Mouse (Mus musculus) neural tube, embryonic 11.5 days (tissue): ENCODE results near the gene Babam2. TPM values are rescaled to one million over a fixed set of nuclear protein-coding genes. Genes with fewer than 3 reads are reported as not detected.

Source experiments
- ATAC-seq: fragments of 200-750 bp; cut with Nextera tagmentation; 2 replicates; pipeline ENCODE4 v1.8.0; 2017; ENCODE audit warnings: moderate number of reproducible peaks, mild to moderate bottlenecking, moderate TSS enrichment, moderate library complexity; ENCODE audit not compliant: insufficient read depth, low FRiP score, low TSS enrichment
- DNase-seq: peaks from one replicate; pipeline ENCODE4 v3.0.0-alpha.2; 2015; ENCODE audit warnings: low spot score
- H3K27ac ChIP-seq: fragments of 300-500 bp; sonication (generic); 2 replicates; pipeline ENCODE4 v1.5.1; 2014; ENCODE audit warnings: low read depth, mild to moderate bottlenecking, low read length
- H3K27me3 ChIP-seq: fragments of 300-500 bp; sonication (generic); 2 replicates; pipeline ENCODE4 v1.6.1; 2014; ENCODE audit warnings: mild to moderate bottlenecking, low read length, mixed read lengths; ENCODE audit not compliant: control insufficient read depth, insufficient read depth
- H3K36me3 ChIP-seq: fragments of 300-500 bp; sonication (generic); 2 replicates; pipeline ENCODE4 v1.6.1; 2014; ENCODE audit warnings: mild to moderate bottlenecking, low read length, moderate library complexity, mixed read lengths; ENCODE audit not compliant: control insufficient read depth, insufficient read depth
- H3K4me1 ChIP-seq: fragments of 300-500 bp; sonication (generic); 2 replicates; pipeline ENCODE4 v1.6.1; 2014; ENCODE audit warnings: low read length, mixed read lengths; ENCODE audit not compliant: control insufficient read depth, insufficient read depth
- H3K4me2 ChIP-seq: fragments of 300-500 bp; sonication (generic); 2 replicates; pipeline ENCODE4 v1.6.1; 2014; ENCODE audit warnings: low read depth, mild to moderate bottlenecking, moderate library complexity
- H3K4me3 ChIP-seq: fragments of 300-500 bp; sonication (generic); 2 replicates; pipeline ENCODE4 v1.5.1; 2014; ENCODE audit warnings: low read depth, low read length
- H3K9ac ChIP-seq: fragments of 300-500 bp; sonication (generic); 2 replicates; pipeline ENCODE4 v1.6.1; 2014; ENCODE audit warnings: mild to moderate bottlenecking, low read length
- H3K9me3 ChIP-seq: fragments of 300-500 bp; sonication (generic); 2 replicates; pipeline ENCODE4 v1.6.1; 2016; ENCODE audit warnings: low read length; ENCODE audit not compliant: control insufficient read depth
- WGBS: fragments of 180-500 bp; shearing (Covaris S2); extraction: QIAGEN DNeasy Blood & Tissue Kit; methylation state at CpG from one replicate; pipeline ENCODE4 v1.1.7; 2014; 5-methylcytosine and 5-hydroxymethylcytosine counted together
- polyA plus RNA-seq: library from polyadenylated mRNA; unstranded; fragments of >200 nt; fragmentation: Nextera tagmentation; extraction: Ambion mirVana; gene quantifications from 2 replicates; pipeline ENCODE4 v1.2.1, GENCODE M21; 2014

Babam2 gene
- polyA plus RNA-seq, 1 experiment from 2014 or later, result 45.0 TPM

DNA sequence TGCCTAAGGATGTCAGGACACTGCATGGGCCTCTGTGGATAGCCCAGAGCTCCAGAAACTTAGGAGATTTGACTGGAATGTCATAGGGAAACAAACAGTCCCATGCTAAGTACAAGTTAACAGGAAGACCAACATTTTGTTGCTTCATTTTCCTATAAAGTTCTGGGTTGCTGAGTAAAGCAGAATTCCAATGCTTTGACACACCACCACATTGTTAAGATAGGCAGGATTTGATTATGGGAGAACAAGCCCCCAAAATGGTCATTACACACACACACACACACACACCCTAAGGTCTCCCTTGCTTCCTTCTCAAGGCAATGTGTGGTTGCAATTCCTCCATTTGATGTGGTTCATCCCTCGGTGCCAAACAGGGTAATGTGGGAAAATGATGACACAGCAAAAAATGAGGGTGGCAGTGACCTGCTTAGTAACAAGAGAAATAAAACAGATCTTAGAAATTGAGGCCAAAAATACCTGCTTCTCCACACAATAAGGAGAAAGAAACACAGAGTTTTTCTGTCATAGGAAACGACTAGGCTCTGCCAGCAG, 286.4 kb downstream of the Babam2 start:
- no peaks in the 10 kb centered on the region for H3K4me1 ChIP-seq
- H3K4me3 ChIP-seq, result no peak overlapping the region
- WGBS, result 91% methylated on average over 2 of the region's 2 CpGs
- no peak overlapping the region for H3K4me2 ChIP-seq
- ATAC-seq, result no peak
- H3K36me3 ChIP-seq, result no peaks in the 10 kb centered on the region
- DNase-seq, result no peak
- no peaks in the 10 kb centered on the region for H3K9me3 ChIP-seq
- H3K27me3 ChIP-seq, result no peaks in the 10 kb centered on the region
- no peak overlapping the region for H3K9ac ChIP-seq
- H3K27ac ChIP-seq, result no peak overlapping the region

DNA sequence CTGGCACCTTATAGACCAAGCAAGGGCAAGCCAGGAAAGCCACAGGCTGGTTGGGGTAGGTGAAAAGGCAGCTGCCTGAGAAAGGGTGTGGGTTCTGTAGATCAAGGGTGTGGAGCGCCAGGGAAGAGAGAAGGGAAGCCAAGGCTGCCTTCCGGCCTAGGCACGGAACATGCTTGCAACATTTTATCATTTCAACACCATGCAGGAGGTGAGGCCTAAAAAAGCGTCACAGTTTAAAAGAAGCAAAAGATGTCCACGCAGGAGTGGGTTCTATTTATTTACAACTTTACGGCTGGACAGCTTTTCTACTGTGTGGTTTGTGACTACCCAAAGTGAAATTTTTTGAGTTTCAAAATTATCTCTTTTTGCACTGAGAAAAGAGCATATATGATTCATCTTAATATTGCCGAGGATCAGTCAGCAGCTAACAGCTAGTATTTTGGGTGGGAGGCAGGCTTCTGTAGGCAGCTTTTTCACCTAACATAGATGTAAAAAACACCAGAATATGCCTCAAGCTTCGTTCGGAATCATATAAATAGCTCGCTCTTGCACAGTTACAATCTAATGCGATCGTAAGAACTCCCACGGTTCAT, 287.0 kb downstream of the Babam2 start:
- DNase-seq (no peak), ATAC-seq (no peak)
- WGBS, result 90% methylated on average over 13 of the region's 13 CpGs
- Histone ChIP-seq H3K4me1 (no peaks in the 10 kb centered on the region), H3K27ac (no peak overlapping the region), H3K4me2 (no peak overlapping the region), H3K9me3 (no peaks in the 10 kb centered on the region), H3K4me3 (no peak overlapping the region), H3K9ac (no peak overlapping the region), H3K36me3 (no peaks in the 10 kb centered on the region), H3K27me3 (no peaks in the 10 kb centered on the region)

DNA sequence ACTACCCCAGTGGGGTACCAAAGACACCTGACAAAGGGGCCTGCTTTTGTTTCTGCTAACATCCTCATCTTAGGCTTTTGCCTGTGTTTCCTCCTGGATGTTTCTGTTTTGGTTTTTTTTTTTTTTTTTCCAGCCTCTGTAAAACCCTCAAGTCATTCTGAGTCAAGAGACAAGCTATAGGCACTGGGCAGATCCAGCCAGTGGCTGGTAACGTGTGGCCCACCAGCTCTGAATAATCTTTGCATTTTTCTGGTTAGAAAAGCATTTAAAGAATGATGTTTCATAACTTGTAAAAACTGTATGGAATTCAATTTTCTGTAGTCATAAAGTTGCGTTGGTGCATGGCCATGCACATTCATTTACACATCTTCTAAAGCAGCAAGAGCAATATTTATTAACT, 287.5 kb downstream of the Babam2 start:
- Histone ChIP-seq H3K9me3 (no peaks in the 10 kb centered on the region), H3K27me3 (no peaks in the 10 kb centered on the region), H3K9ac (no peak overlapping the region), H3K4me1 (no peaks in the 10 kb centered on the region), H3K4me3 (no peak overlapping the region), H3K4me2 (no peak overlapping the region), H3K36me3 (no peaks in the 10 kb centered on the region), H3K27ac (no peak overlapping the region)
- WGBS, result 90% methylated on average over 2 of the region's 2 CpGs
- DNase-seq (no peak), ATAC-seq (no peak)

DNA sequence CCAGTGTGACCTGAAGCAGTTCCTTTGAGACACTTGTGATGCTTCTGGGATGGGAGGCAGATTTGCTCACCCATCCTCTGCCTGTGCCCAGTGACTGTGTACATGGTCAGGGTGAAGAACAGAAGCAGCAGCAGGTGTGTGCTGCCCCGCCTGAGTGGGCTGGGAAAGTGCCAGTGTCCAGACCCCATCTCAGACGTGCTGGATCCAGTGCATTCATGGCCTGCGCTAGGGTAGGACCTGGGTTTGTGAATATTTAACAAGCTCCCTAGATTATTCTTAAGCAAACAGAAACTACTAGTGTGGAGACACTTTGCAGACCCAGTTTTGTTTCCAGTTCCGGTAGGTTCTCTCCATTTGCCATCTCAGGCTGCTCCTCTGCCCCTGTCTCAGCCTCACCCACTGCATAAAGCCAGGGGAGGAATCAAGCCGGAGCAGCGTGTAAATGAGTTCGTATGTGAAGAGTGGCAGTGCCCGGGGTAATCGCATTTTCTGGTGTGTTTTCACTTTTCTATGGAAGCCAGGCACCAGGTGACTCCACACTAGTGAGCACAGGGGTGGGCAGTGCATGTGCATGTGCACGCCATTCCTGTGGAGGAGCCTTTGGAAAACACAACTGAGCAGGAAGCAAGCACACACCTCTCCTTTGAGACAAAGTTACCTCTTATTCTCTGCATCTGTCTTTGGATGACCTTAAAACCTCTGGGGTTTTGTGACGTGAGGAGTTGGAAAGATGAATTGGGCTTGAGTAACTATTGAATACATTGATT, 290.2 kb downstream of the Babam2 start:
- 93% methylated on average over 11 of the region's 11 CpGs for WGBS
- H3K9ac ChIP-seq, result no peak overlapping the region
- H3K27me3 ChIP-seq, result no peaks in the 10 kb centered on the region
- H3K9me3 ChIP-seq, result no peaks in the 10 kb centered on the region
- H3K4me2 ChIP-seq, result no peak overlapping the region
- H3K4me3 ChIP-seq, result no peak overlapping the region
- DNase-seq (no peak), ATAC-seq (no peak)
- no peaks in the 10 kb centered on the region for H3K36me3 ChIP-seq
- H3K27ac ChIP-seq, result no peak overlapping the region
- H3K4me1 ChIP-seq, result no peaks in the 10 kb centered on the region

DNA sequence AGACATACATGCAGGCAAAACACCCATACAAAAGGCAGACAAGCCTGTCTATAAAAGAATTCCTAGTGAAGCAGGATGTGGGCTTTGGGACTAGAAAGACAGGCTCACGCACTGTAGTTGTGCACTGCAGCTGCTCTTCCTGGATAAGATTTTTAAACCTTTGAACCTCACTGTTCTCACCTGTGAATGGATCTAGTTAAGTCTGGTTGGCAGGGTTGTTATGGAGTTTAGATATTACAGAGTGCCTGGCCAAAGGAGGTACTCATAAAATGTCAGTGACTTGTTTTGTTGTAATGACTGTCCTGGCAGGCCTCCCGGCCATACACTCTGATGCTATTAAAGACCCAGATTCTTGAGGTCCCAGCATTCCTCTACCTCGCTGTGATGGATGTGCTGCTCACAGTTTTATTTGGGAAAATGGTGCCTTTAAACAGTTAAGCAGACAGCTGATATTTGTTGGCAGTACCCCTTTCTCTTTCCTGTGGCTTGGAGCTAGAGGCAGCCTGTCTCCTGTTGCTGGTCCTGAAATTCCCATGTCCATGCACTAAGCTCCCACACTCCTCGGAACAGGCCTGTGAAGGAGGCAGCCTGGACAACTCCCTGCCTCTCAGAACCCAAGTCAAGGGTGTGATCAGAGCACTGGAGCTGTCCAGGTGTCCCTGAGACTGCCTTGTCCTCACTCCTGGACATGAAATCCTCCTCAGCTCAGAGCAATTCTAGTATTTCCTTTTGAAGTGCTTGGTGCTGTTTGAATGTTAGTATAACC, 299.9 kb downstream of the Babam2 start:
- WGBS, result 79% methylated on average over 4 of the region's 4 CpGs
- H3K36me3 ChIP-seq, result no peaks in the 10 kb centered on the region
- no peak for ATAC-seq

DNA sequence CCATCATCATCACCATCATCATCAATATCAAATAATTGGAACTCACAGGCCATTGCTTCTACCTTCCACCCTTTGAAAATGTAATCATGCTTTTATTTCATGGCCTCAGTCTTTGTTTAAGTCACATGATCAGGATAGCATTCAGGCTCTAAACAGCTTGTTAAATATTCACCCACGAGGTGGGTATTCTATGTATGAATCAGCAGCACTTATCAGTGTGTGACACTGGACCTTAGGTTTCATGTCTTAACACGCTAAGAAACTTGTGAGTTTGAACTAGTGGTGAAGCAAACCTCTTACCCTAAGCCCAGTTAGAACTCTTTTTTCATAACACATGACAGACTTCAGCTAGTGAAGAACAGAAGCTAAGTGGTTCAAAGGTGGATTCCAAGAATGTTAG, 301.3 kb downstream of the Babam2 start:
- 86% methylated on average over 2 of the region's 2 CpGs for WGBS
- Histone ChIP-seq H3K9me3 (no peaks in the 10 kb centered on the region), H3K27me3 (no peaks in the 10 kb centered on the region), H3K4me1 (no peaks in the 10 kb centered on the region), H3K27ac (no peak overlapping the region), H3K4me3 (no peak overlapping the region), H3K4me2 (no peak overlapping the region), H3K9ac (no peak overlapping the region), H3K36me3 (no peaks in the 10 kb centered on the region)
- no peak for ATAC-seq
- no peak for DNase-seq

More for the DNA sequence above, 299.9 kb downstream of the Babam2 start:
- Histone ChIP-seq H3K27me3 (no peaks in the 10 kb centered on the region), H3K9me3 (no peaks in the 10 kb centered on the region), H3K9ac (no peak overlapping the region), H3K4me1 (no peaks in the 10 kb centered on the region), H3K4me3 (no peak overlapping the region), H3K27ac (no peak overlapping the region), H3K4me2 (no peak overlapping the region)
- DNase-seq, result no peak

DNA sequence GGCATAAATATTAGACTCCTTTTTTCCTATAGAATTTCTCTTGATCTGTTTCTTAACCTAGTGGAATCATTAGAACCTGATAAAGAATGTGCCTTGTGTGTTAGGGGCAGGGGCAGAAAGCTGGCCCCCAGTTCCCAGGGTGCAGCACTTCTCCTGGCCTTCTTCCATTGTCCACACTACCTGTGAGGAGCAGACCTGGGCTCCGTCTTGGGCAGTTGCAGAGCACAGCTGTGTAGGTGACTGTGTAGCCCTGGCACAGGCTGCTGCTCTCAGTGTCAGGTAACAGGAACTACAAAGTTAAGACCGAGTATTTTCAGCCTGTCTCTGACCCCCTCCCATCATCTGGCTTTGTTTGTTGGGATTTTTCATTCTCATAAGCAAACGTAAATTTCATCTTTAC, 302.6 kb downstream of the Babam2 start:
- Histone ChIP-seq H3K27me3 (no peaks in the 10 kb centered on the region), H3K4me1 (no peaks in the 10 kb centered on the region), H3K4me2 (no peak overlapping the region), H3K9me3 (no peaks in the 10 kb centered on the region), H3K27ac (no peak overlapping the region), H3K4me3 (no peak overlapping the region), H3K9ac (no peak overlapping the region), H3K36me3 (no peaks in the 10 kb centered on the region)
- no peak for DNase-seq
- no peak for ATAC-seq
- WGBS, result 75% methylated on average over 3 of the region's 3 CpGs

DNA sequence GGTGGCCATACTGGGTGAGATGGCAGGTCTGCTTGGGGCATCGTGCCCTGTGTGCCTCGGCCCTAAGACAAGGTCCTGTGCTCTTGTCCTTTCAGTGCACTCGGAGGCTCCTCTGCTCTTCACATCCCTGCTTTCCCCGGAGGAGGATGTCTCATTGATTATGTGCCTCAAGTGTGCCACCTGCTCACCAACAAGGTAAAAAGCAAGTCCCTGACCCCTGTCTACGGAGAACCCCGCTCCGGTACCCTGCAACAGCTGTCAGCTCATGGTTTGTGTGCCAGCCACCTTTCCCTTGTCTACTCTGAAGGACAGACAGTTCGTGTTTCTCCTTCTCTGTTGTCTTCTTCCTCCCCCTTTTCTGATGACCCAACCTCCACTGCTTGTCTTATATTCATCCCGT, 303.8 kb downstream of the Babam2 start:
- no peak overlapping the region for H3K9ac ChIP-seq
- WGBS, result 89% methylated on average over 9 of the region's 9 CpGs
- DNase-seq (no peak), ATAC-seq (no peak)
- H3K4me2 ChIP-seq, result no peak overlapping the region
- H3K4me1 ChIP-seq, result no peaks in the 10 kb centered on the region
- no peaks in the 10 kb centered on the region for H3K27me3 ChIP-seq
- H3K4me3 ChIP-seq, result no peak overlapping the region
- H3K9me3 ChIP-seq, result no peaks in the 10 kb centered on the region
- H3K36me3 ChIP-seq, result no peaks in the 10 kb centered on the region
- no peak overlapping the region for H3K27ac ChIP-seq
